Mouse (Mus musculus) hindbrain, embryonic 12.5 days (tissue): Measurements from ENCODE around the gene Zfp383. TPM values are rescaled to one million over a fixed set of nuclear protein-coding genes. Genes with fewer than 3 reads are reported as not detected.
A peak's percentile ranks its signal among the peaks of the same experiment; 100 is the strongest.
"Not testable (repeated sequence)": the region's sequence is repeated elsewhere in the genome, so short reads cannot be mapped to it uniquely, and the experiment has no call there.

Source experiments
- ATAC-seq: fragments of 200-750 bp; cut with Nextera tagmentation; 2 replicates; pipeline ENCODE4 v1.8.0; 2017; ENCODE audit warnings: moderate TSS enrichment; ENCODE audit not compliant: low FRiP score
- H3K27ac ChIP-seq: fragments of 300-500 bp; sonication (generic); 2 replicates; pipeline ENCODE4 v1.5.1; 2016; ENCODE audit warnings: mild to moderate bottlenecking
- H3K27me3 ChIP-seq: fragments of 300-500 bp; sonication (generic); 2 replicates; pipeline ENCODE4 v1.6.1; 2016; ENCODE audit warnings: mild to moderate bottlenecking
- H3K36me3 ChIP-seq: fragments of 300-500 bp; sonication (generic); 2 replicates; pipeline ENCODE4 v1.6.1; 2016; ENCODE audit warnings: mild to moderate bottlenecking
- H3K4me1 ChIP-seq: fragments of 300-500 bp; sonication (generic); 2 replicates; pipeline ENCODE4 v1.6.1; 2016
- H3K4me2 ChIP-seq: fragments of 300-500 bp; sonication (generic); replicated peaks from 2 replicates; pipeline ENCODE4 v1.6.1; 2016; ENCODE audit warnings: mild to moderate bottlenecking
- H3K4me3 ChIP-seq: fragments of 300-500 bp; sonication (generic); 2 replicates; pipeline ENCODE4 v1.5.1; 2016; ENCODE audit warnings: mild to moderate bottlenecking
- H3K9ac ChIP-seq: fragments of 300-500 bp; sonication (generic); 2 replicates; pipeline ENCODE4 v1.6.1; 2016; ENCODE audit warnings: mild to moderate bottlenecking, moderate library complexity
- H3K9me3 ChIP-seq: fragments of 300-500 bp; sonication (generic); replicated peaks from 2 replicates; pipeline ENCODE4 v1.6.1; 2016; ENCODE audit warnings: mild to moderate bottlenecking
- WGBS: fragments of 180-500 bp; shearing (Covaris S2); methylation state at CpG from one replicate; pipeline ENCODE4 v1.1.7; 2016; 5-methylcytosine and 5-hydroxymethylcytosine counted together
- polyA plus RNA-seq: library from polyadenylated mRNA; unstranded; fragments of >200 nt; fragmentation: Nextera tagmentation; extraction: Ambion mirVana; gene quantifications from 2 replicates; pipeline ENCODE4 v1.2.1, GENCODE M21; 2016

Zfp383 gene
- polyA plus RNA-seq, result 7.0 and 8.5 TPM in 2 replicates

GRCm38 (mm10) chr7:29908130-29908950, at the start of gene Zfp383:
Gene Zfp383, plus strand, starts transcription at chr7:29908223.
- no peaks in the 10 kb centered on the region for H3K27me3 ChIP-seq
- peak within 1 kb of the TSS; percentile 67 for H3K4me3 ChIP-seq
- H3K9me3 ChIP-seq, result no peaks in the 10 kb centered on the region
- H3K4me1 ChIP-seq, result peaks cover 17% of the 10 kb centered on the region
- peak within 1 kb of the TSS; percentile 70 for H3K9ac ChIP-seq
- H3K27ac ChIP-seq, result peak within 1 kb of the TSS; percentile 97
- H3K36me3 ChIP-seq, result peaks cover 28% of the 10 kb centered on the region
- peak; percentile 87 for ATAC-seq
- WGBS, result under 1% methylated on average over 33 of the region's 33 CpGs
- H3K4me2 ChIP-seq, result peak within 1 kb of the TSS; percentile 68

- Histone ChIP-seq H3K4me2 (peak within 1 kb of the TSS; percentile 77), H3K4me3 (peak within 1 kb of the TSS; percentile 63), H3K27me3 (no peaks in the 10 kb centered on the region), H3K4me1 (peaks cover 7% of the 10 kb centered on the region), H3K27ac (peak within 1 kb of the TSS; percentile 64; the same call in 1 of the 2 replicates), H3K9ac (peak within 1 kb of the TSS; percentile 77), H3K9me3 (no peaks in the 10 kb centered on the region), H3K36me3 (peaks cover 2% of the 10 kb centered on the region; the same call in 1 of the 2 replicates)
- WGBS, result 10% methylated on average over 31 of the region's 32 CpGs
- peak; percentile 97 for ATAC-seq
Measured at GRCm38 (mm10) chr7:29859532-29860517, 48.2 kb upstream of the Zfp383 start, which contains the start of gene Zfp420. Gene Zfp420, plus strand, starts transcription at chr7:29859979.

- no peak for ATAC-seq
- Histone ChIP-seq H3K36me3 (peaks cover 4% of the 10 kb centered on the region; the same call in 1 of the 2 replicates), H3K4me1 (peaks cover 7% of the 10 kb centered on the region), H3K4me3 (no peak overlapping the region), H3K9ac (no peak overlapping the region), H3K27ac (no peak overlapping the region), H3K4me2 (no peak overlapping the region), H3K27me3 (no peaks in the 10 kb centered on the region), H3K9me3 (no peaks in the 10 kb centered on the region)
- 88% methylated on average over 7 of the region's 7 CpGs for WGBS
Measured at GRCm38 (mm10) chr7:29861660-29862059, 46.4 kb upstream of the Zfp383 start.

- H3K36me3 ChIP-seq, result peaks cover 48% of the 10 kb centered on the region
- 93% methylated on average over 10 of the region's 10 CpGs for WGBS
- peaks cover 58% of the 10 kb centered on the region for H3K9me3 ChIP-seq
Measured at GRCm38 (mm10) chr7:29874256-29874655, 33.8 kb upstream of the Zfp383 start.

GRCm38 (mm10) chr7:29877561-29877960, 30.5 kb upstream of the Zfp383 start:
- H3K4me3 ChIP-seq, ATAC-seq, H3K27me3 ChIP-seq, H3K9ac ChIP-seq, H3K27ac ChIP-seq, H3K4me1 ChIP-seq, H3K4me2 ChIP-seq: not testable (repeated sequence)
- WGBS, result 96% methylated on average over 9 of the region's 9 CpGs
- H3K36me3 ChIP-seq, result peaks cover 40% of the 10 kb centered on the region
- H3K9me3 ChIP-seq, result peaks cover 43% of the 10 kb centered on the region

More at GRCm38 (mm10) chr7:29874256-29874655, 33.8 kb upstream of the Zfp383 start:
- no peak overlapping the region for H3K4me2 ChIP-seq
- H3K9ac ChIP-seq, result no peak overlapping the region
- no peaks in the 10 kb centered on the region for H3K4me1 ChIP-seq
- H3K27me3 ChIP-seq, result no peaks in the 10 kb centered on the region
- ATAC-seq, result no peak
- no peak overlapping the region for H3K4me3 ChIP-seq
- H3K27ac ChIP-seq, result no peak overlapping the region

- WGBS, result 85% methylated on average over 7 of the region's 7 CpGs
- ATAC-seq, result no peak
- Histone ChIP-seq H3K27me3 (no peaks in the 10 kb centered on the region), H3K4me1 (no peaks in the 10 kb centered on the region), H3K9me3 (peaks cover 35% of the 10 kb centered on the region), H3K4me2 (no peak overlapping the region), H3K9ac (no peak overlapping the region), H3K27ac (no peak overlapping the region), H3K4me3 (no peak overlapping the region), H3K36me3 (peaks cover 21% of the 10 kb centered on the region)
Measured at GRCm38 (mm10) chr7:29880056-29880455, 28.0 kb upstream of the Zfp383 start.

GRCm38 (mm10) chr7:29880916-29881315, 27.1 kb upstream of the Zfp383 start:
- no peaks in the 10 kb centered on the region for H3K4me1 ChIP-seq
- H3K4me3 ChIP-seq, result no peak overlapping the region
- H3K9ac ChIP-seq, result no peak overlapping the region
- H3K4me2 ChIP-seq, result no peak overlapping the region
- peaks cover 13% of the 10 kb centered on the region for H3K36me3 ChIP-seq
- no peak overlapping the region for H3K27ac ChIP-seq
- WGBS, result 93% methylated on average over 7 of the region's 7 CpGs
- H3K9me3 ChIP-seq, result peaks cover 35% of the 10 kb centered on the region
- ATAC-seq, result no peak
- H3K27me3 ChIP-seq, result no peaks in the 10 kb centered on the region

GRCm38 (mm10) chr7:29890501-29890900, 17.5 kb upstream of the Zfp383 start:
- Histone ChIP-seq H3K4me1 (no peaks in the 10 kb centered on the region), H3K9ac (no peak overlapping the region), H3K27me3 (no peaks in the 10 kb centered on the region), H3K36me3 (peaks cover 62% of the 10 kb centered on the region), H3K9me3 (peaks cover 70% of the 10 kb centered on the region), H3K4me2 (no peak overlapping the region), H3K4me3 (no peak overlapping the region), H3K27ac (no peak overlapping the region)
- no peak for ATAC-seq
- WGBS, result 95% methylated on average over 7 of the region's 7 CpGs

GRCm38 (mm10) chr7:29892756-29893155, 15.3 kb upstream of the Zfp383 start:
- no peak for ATAC-seq
- 100% methylated on average over 4 of the region's 4 CpGs for WGBS
- Histone ChIP-seq H3K27me3 (no peaks in the 10 kb centered on the region), H3K9ac (no peak overlapping the region), H3K4me1 (no peaks in the 10 kb centered on the region), H3K27ac (no peak overlapping the region), H3K9me3 (peaks cover 59% of the 10 kb centered on the region), H3K36me3 (peaks cover 82% of the 10 kb centered on the region), H3K4me3 (no peak overlapping the region), H3K4me2 (no peak overlapping the region)

- Histone ChIP-seq H3K4me1 (no peaks in the 10 kb centered on the region), H3K36me3 (peaks cover 86% of the 10 kb centered on the region), H3K27ac (no peak overlapping the region), H3K4me3 (no peak overlapping the region), H3K9ac (no peak overlapping the region), H3K9me3 (peaks cover 38% of the 10 kb centered on the region), H3K4me2 (no peak overlapping the region), H3K27me3 (no peaks in the 10 kb centered on the region)
- 88% methylated on average over 4 of the region's 4 CpGs for WGBS
- ATAC-seq, result no peak
Measured at GRCm38 (mm10) chr7:29898351-29898750, 9.7 kb upstream of the Zfp383 start.

- Histone ChIP-seq H3K9me3 (no peaks in the 10 kb centered on the region), H3K4me3 (no peak overlapping the region), H3K36me3 (peaks cover 37% of the 10 kb centered on the region), H3K27me3 (no peaks in the 10 kb centered on the region), H3K27ac (no peak overlapping the region), H3K4me2 (no peak overlapping the region), H3K4me1 (0 out of 2 replicates have a peak, but pooled peaks cover 3% of the 10 kb centered on the region), H3K9ac (no peak overlapping the region)
- no peak for ATAC-seq
- WGBS, result 95% methylated on average over 4 of the region's 4 CpGs
Measured at GRCm38 (mm10) chr7:29904101-29904500, 3.9 kb upstream of the Zfp383 start.
